Mouse (Mus musculus) heart, postnatal 0 days (tissue): ENCODE results near the gene Clca3a2.
"Not testable (repeated sequence)": the region's sequence is repeated elsewhere in the genome, so short reads cannot be mapped to it uniquely, and the experiment has no call there.

Experiments
- CTCF ChIP-seq: IDR thresholded peaks from 2 replicates; pipeline ENCODE4 v1.5.1; 2016; ENCODE audit warnings: antibody characterized with exemption, control low read depth, low read depth
- EP300 ChIP-seq: IDR thresholded peaks from 2 replicates; pipeline ENCODE4 v1.6.1; 2016; ENCODE audit warnings: antibody characterized with exemption, low read depth

- TF ChIP-seq CTCF, EP300: not testable (repeated sequence)
Observed at GRCm38 (mm10) chr3:144849014-144849556, 29.8 kb upstream of the Clca3a2 start, which contains the start of gene Clca3b.
